Mouse (Mus musculus): Measurements from ENCODE around the gene Olfr720.

Olfr720 gene

DNA sequence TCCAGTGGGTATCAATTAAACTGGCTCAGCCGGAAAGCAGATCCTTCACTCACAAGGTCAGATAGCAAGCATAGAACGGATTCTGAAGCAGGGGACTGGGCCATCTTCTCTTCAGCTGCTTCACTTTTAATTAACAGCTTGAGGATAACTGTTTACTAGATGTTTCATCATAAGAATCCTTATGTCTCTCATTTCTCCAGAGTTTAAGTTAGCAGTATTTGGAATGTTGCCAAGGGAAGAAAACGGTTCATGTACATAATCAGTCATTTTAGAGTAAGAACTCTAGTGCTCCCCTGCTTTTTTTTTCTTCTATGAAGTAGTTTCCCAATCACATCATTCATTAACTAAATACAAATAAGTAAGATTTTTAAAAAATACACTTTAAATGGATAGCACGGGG, at the start of gene Olfr720:
Olfr720 (minus strand) TSS at position 101 of the 400 bp plus-strand sequence.
- ChIA-PET CTCF (no interaction called here), POLR2A (no interaction called here)

Data from embryonic stem cell, embryonic (primary cell).